ENCODE assay signal across 9 mouse cellular contexts in genomic region chr15:97837491-97838061, GRCm38 (mm10). TPM values are rescaled to one million over a fixed set of nuclear protein-coding genes. Genes with fewer than 3 reads are reported as not detected.
DNase-seq lines count a peak whose midpoint lies in the region; ATAC-seq and TF ChIP-seq lines count a peak whose summit lies in the region.
"Had no signal": no experiment of that assay in that cellular context is flagged by ENCODE, and none has a peak within 500 bp of the region (broad histone marks: within the 10 kb centered on the region; RNA-seq: fewer than 3 reads in every experiment).

No protein-coding gene starts in this region.

- no peak overlapping the region for H3K9ac ChIP-seq in heart, adult 2 months (ENCODE audit: low read depth, low read length)
- H3K9ac ChIP-seq in limb, embryonic 13.5 days: peak overlapping the region; percentile 39; the same call in 1 of the 2 replicates
- H3K9ac ChIP-seq: embryonic facial prominence, embryonic 12.5 days had no signal

- no peak for TF ChIP-seq CTCF in heart, adult 2 months (IDR thresholded peaks at IDR 0.05)

- no peak overlapping the region for H3K4me3 ChIP-seq in heart, adult 2 months
- H3K4me3 ChIP-seq in limb, embryonic 13.5 days: no peak overlapping the region
- H3K4me3 ChIP-seq: embryonic facial prominence, embryonic 12.5 days had no signal

- no peaks in the 10 kb centered on the region for H3K9me3 ChIP-seq in limb, embryonic 13.5 days
- H3K9me3 ChIP-seq: embryonic facial prominence, embryonic 12.5 days had no signal

- 0 out of 2 replicates have a peak, but pooled peaks have one; percentile 47 for TF ChIP-seq EP300 in heart, adult 2 months (IDR thresholded peaks at IDR 0.05; ENCODE audit: insufficient read depth, low read depth, low read length)

- no peak for TF ChIP-seq POLR2A in heart, adult 2 months (IDR thresholded peaks at IDR 0.05; ENCODE audit: insufficient read depth, low read depth, low read length)

- ATAC-seq in limb, embryonic 13.5 days (ENCODE audit: low FRiP score, low read depth): no peak

- DNase-seq in heart, adult 11 months: peak; percentile 97
- DNase-seq in heart, postnatal 25 days (ENCODE audit: low spot score): no peak
- DNase-seq in CD4-positive helper T cell, adult 2 months (ENCODE audit: low read depth, low spot score): peak; percentile 47
- DNase-seq in heart, adult 2 months: peak; percentile 50 to 66
- DNase-seq in thymus, postnatal 4 days: peak; percentile 60
- no peak for DNase-seq in cerebellum, postnatal 36 days
- no peak for DNase-seq in ovary, adult 18-20 months (ENCODE audit: low spot score)

- 5% methylated on average over 8 of the region's 8 CpGs for WGBS in heart, adult 2 months
- 10% methylated on average over 8 of the region's 8 CpGs for WGBS in limb, embryonic 13.5 days

- H3K4me1 ChIP-seq in heart, adult 2 months (ENCODE audit: control insufficient read depth, insufficient read depth, low read length): peaks cover 37% of the 10 kb centered on the region
- peaks cover 40% of the 10 kb centered on the region for H3K4me1 ChIP-seq in limb, embryonic 13.5 days

- 0 out of 2 replicates have a peak overlapping the region, but pooled peaks have one; percentile 9 for H3K4me2 ChIP-seq in limb, embryonic 13.5 days (replicated peaks)
- H3K4me2 ChIP-seq: embryonic facial prominence, embryonic 12.5 days had no signal

- peaks cover 4% of the 10 kb centered on the region for H3K36me3 ChIP-seq in heart, adult 2 months (ENCODE audit: control insufficient read depth, insufficient read depth, low read length)
- no peaks in the 10 kb centered on the region for H3K36me3 ChIP-seq in limb, embryonic 13.5 days
- H3K36me3 ChIP-seq: embryonic facial prominence, embryonic 12.5 days had no signal

- no peaks in the 10 kb centered on the region for H3K79me2 ChIP-seq in heart, adult 2 months (replicated peaks; ENCODE audit: control insufficient read depth, insufficient read depth, low read length)

- intact Hi-C loops in heart, postnatal 25 days (cut with DNase I): no loop called here
- intact Hi-C loops in heart, adult 2 months (cut with DNase I): no loop called here

- peak overlapping the region; percentile 53 for H3K27ac ChIP-seq in heart, adult 2 months
- peak overlapping the region; percentile 39; the same call in 1 of the 2 replicates for H3K27ac ChIP-seq in limb, embryonic 13.5 days
- H3K27ac ChIP-seq: embryonic facial prominence, embryonic 12.5 days had no signal

- no peaks in the 10 kb centered on the region for H3K27me3 ChIP-seq in heart, adult 2 months (ENCODE audit: control insufficient read depth, insufficient read depth, low read length)
- 0 out of 2 replicates have a peak, but pooled peaks cover 4% of the 10 kb centered on the region for H3K27me3 ChIP-seq in limb, embryonic 13.5 days
- H3K27me3 ChIP-seq: embryonic facial prominence, embryonic 12.5 days had no signal

RNA-seq across cellular contexts. Expression of gene Hdac7, which starts 6.7 kb away (rescaled TPM):
- total RNA-seq in heart, postnatal 25 days (2021): 10 to 100 TPM; 30.3 to 33.0 TPM
- 10 to 100 TPM; 23.7 to 25.7 TPM for total RNA-seq in heart, adult 2 months (2021)
- polyA plus RNA-seq in heart, adult 2 months (2012; rRNA removed): 54.9 and 61.8 TPM in 2 replicates
- 32.6 and 34.8 TPM in 2 replicates for polyA plus RNA-seq in limb, embryonic 13.5 days (2015; fragmentation: Nextera tagmentation; extraction: Ambion mirVana)

RNA-seq across cellular contexts. Expression of gene Slc48a1, which starts 59.3 kb away (rescaled TPM):
- 10 to 100 TPM; 76.5 to 83.0 TPM for total RNA-seq in heart, postnatal 25 days (2021)
- 10 to 100 TPM; 72.7 to 73.0 TPM for total RNA-seq in heart, adult 2 months (2021)
- 82.8 and 85.3 TPM in 2 replicates for polyA plus RNA-seq in heart, adult 2 months (2012; rRNA removed)
- polyA plus RNA-seq in limb, embryonic 13.5 days (2015; fragmentation: Nextera tagmentation; extraction: Ambion mirVana): 39.5 and 41.7 TPM in 2 replicates

Comparison
In these comparisons a context has a peak if more than half of its experiments do, and no peak if none do; other contexts are left out.
1. DNase-seq: peak in heart, adult 11 months (single experiment), CD4-positive helper T cell, adult 2 months (single experiment), heart, adult 2 months (2 of 2) and thymus, postnatal 4 days (single experiment); none in heart, postnatal 25 days (single experiment), cerebellum, postnatal 36 days (0 of 2) and ovary, adult 18-20 months (single experiment).